ENCODE assay signal across 8 mouse cellular contexts in the genomic region with DNA sequence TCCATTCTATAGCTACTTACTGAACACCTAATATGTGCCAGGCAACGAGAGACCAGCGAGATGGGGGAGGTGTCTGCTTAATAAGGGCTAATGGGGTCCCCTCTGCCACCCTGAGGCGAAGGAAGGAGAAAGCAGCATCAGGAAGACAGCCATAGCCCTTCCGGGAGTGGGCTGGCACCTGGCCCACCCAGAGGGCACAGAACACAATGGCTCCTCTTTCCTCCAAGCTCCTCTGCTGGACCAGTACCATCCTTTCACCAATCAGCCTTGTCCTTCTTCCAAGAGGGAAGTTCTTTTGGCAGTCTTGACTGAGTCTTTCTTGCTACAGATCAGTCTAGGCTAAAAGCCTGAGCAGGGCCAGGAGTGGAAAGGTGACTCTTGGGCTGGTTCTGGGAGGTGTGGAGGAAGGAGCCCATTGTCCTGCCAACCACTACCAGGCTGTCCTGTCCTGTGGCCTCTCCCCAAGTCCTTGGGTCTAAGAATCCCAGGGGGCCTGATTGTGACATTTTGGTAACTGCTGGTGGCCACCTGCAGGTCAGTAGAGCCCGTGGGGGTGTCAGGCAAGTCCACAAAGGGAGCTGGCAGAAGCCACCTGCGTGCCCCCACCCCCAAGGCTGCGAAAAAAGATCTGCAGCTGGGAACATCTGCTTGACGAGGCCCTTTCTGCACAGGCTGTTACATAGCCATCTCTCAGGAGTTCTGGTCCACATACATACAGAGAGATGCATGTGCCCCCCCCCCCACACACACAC. TPM values are rescaled to one million over a fixed set of nuclear protein-coding genes. Genes with fewer than 3 reads are reported as not detected.
DNase-seq lines count a peak whose midpoint lies in the region; ATAC-seq and TF ChIP-seq lines count a peak whose summit lies in the region.

No protein-coding gene starts in this region.

- no peak for TF ChIP-seq CTCF in gastrocnemius, adult 2 months (IDR thresholded peaks at IDR 0.05)

- H3K27ac ChIP-seq in gastrocnemius, adult 2 months, result no peak overlapping the region
- no peak overlapping the region for H3K27ac ChIP-seq in liver, embryonic 12.5 days

- 42% methylated on average over 8 of the region's 8 CpGs for WGBS in liver, embryonic 12.5 days (ENCODE audit: insufficient replicate concordance)

- peak overlapping the region; percentile 72; the same call in 1 of the 2 replicates for H3K4me3 ChIP-seq in gastrocnemius, adult 2 months
- peak overlapping the region; percentile 53 for H3K4me3 ChIP-seq in liver, embryonic 12.5 days

- H3K9me3 ChIP-seq in liver, embryonic 12.5 days (replicated peaks), result no peaks in the 10 kb centered on the region

- no peak for ATAC-seq in liver, embryonic 12.5 days

- H3K36me3 ChIP-seq in liver, embryonic 12.5 days, result no peaks in the 10 kb centered on the region

- no peak for DNase-seq in gastrocnemius, adult 2 months
- no peak for DNase-seq in gastrocnemius, postnatal 10 days
- DNase-seq in testis, postnatal 10 days (ENCODE audit: low spot score), result peak; percentile 53
- DNase-seq in testis, postnatal 14 days (ENCODE audit: low spot score), result no peak
- peak; percentile 26 to 51 for DNase-seq in thymus, postnatal 36 days
- DNase-seq in adrenal gland, postnatal 4 days (ENCODE audit: low spot score in 2 of 2), result no peak
- no peak for DNase-seq in spleen, adult 12 weeks (ENCODE audit: low spot score)

- peaks cover 58% of the 10 kb centered on the region for H3K4me1 ChIP-seq in liver, embryonic 12.5 days

- peak overlapping the region; percentile 81 for H3K4me2 ChIP-seq in liver, embryonic 12.5 days

- intact Hi-C loops in gastrocnemius, adult 2 months (cut with DNase I), result loop anchor here (1.0 to 5.0 kb wide), 3 partner anchors 40 to 104 kb away; no protein-coding TSS in a partner anchor

- H3K27me3 ChIP-seq in liver, embryonic 12.5 days (replicated peaks), result peaks cover 56% of the 10 kb centered on the region

- H3K9ac ChIP-seq in liver, embryonic 12.5 days, result peak overlapping the region; percentile 8; the same call in 1 of the 2 replicates

RNA-seq across cellular contexts. Expression of a gene that starts 19.5 kb away (rescaled TPM):
- total RNA-seq in gastrocnemius, adult 2 months (2021), result 10 to 100 TPM; 13.5 to 16.0 TPM
- total RNA-seq in gastrocnemius, postnatal 10 days (2021), result 10 to 100 TPM in 1 of 2 experiments, 1 to 10 TPM in 1; 8.5 to 10.4 TPM
- polyA plus RNA-seq in liver, embryonic 12.5 days (2016; fragmentation: Nextera tagmentation; extraction: Ambion mirVana), result 9.2 and 9.9 TPM in 2 replicates
- 10 to 100 TPM; 11.5 to 12.3 TPM for total RNA-seq in adrenal gland, postnatal 4 days (2021)

RNA-seq across cellular contexts. Expression of a gene that starts 19.6 kb away (rescaled TPM):
- total RNA-seq in gastrocnemius, adult 2 months (2021), result 10 to 100 TPM; 19.5 to 19.6 TPM
- 10 to 100 TPM; 12.4 to 13.8 TPM for total RNA-seq in gastrocnemius, postnatal 10 days (2021)
- 21.4 and 25.5 TPM in 2 replicates for polyA plus RNA-seq in liver, embryonic 12.5 days (2016; fragmentation: Nextera tagmentation; extraction: Ambion mirVana)
- total RNA-seq in adrenal gland, postnatal 4 days (2021), result 10 to 100 TPM; 25.6 to 30.7 TPM

Comparison
In these comparisons a context has a peak if more than half of its experiments do, and no peak if none do; other contexts are left out.
1. DNase-seq: peak in testis, postnatal 10 days (single experiment) and thymus, postnatal 36 days (2 of 2); none in gastrocnemius, adult 2 months (single experiment), gastrocnemius, postnatal 10 days (single experiment), testis, postnatal 14 days (single experiment), adrenal gland, postnatal 4 days (0 of 2) and spleen, adult 12 weeks (single experiment).